Mouse (Mus musculus): ENCODE measurements around the gene Sept9. TPM values are rescaled to one million over a fixed set of nuclear protein-coding genes. Genes with fewer than 3 reads are reported as not detected.

The Sept9 gene
- polyA plus RNA-seq, 2 experiments: 78.7 to 125 TPM

GRCm38 (mm10) chr11:117390001-117390402, 190.5 kb downstream of the Sept9 start:
- 25% methylated on average over 11 of the region's 12 CpGs for WGBS
- no peak overlapping the region for H3K4me3 ChIP-seq (replicated peaks; ENCODE audit: low read length)
- H3K9me3 ChIP-seq (ENCODE audit: control insufficient read depth, low read length): no peaks in the 10 kb centered on the region
- H3K9ac ChIP-seq (ENCODE audit: low read depth, low read length, severe bottlenecking): no peak overlapping the region
- no peak for TF ChIP-seq POLR2A (IDR thresholded peaks at IDR 0.05; ENCODE audit: borderline replicate concordance, extremely low read depth, insufficient read depth, insufficient read length)
- ATAC-seq (ENCODE audit: low FRiP score, low read depth): no peak
- peak; percentile 38 for DNase-seq (ENCODE audit: low spot score)
- H3K27ac ChIP-seq (replicated peaks; ENCODE audit: low read depth, low read length): no peak overlapping the region
- H3K27me3 ChIP-seq (ENCODE audit: control insufficient read depth, insufficient read depth, low read length): peaks cover 16% of the 10 kb centered on the region
- H3K4me1 ChIP-seq (ENCODE audit: control insufficient read depth, insufficient read depth, low read length): peaks cover 8% of the 10 kb centered on the region
- no peaks in the 10 kb centered on the region for H3K36me3 ChIP-seq (ENCODE audit: control insufficient read depth, insufficient read depth, low read length)
- no peak overlapping the region for H3K4me2 ChIP-seq (replicated peaks; ENCODE audit: low read depth, low read length, severe bottlenecking)

DNA sequence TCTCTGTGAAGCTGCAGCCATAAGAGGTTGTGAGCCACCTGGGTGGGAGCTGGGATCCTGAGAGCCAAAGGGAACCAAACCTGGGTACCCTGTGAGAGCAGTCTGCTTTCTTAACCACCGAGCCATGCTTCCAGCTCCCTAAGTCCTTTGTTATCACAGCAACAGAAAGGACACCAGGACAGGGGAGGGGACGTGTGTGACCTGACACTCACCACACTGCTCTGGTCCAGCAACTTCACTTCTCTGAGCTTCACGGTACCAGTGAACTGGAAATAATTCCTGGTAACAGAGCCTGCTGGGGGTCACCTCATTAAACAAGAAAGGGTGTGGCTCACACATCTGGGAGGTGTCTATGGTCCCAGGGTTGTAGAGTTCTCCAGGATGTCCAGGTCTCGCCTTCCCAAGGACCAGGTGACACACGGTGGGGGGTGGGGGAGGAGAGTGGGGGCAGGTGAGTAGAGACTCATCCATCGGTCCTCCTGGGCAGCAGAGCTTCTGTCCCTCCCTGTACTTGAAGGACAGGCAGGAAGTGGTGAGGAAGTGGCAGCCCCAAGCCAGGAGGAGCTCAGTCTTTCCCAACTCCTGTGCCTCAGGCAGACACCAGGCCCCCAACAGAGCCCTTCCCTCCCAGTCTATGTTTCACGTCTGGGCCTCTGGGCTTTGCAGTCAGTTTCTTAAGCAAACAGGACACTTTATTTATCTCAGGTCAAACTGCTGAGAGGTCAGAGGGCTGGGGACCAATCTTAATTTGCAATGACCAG, 191.5 kb downstream of the Sept9 start:
- H3K4me2 ChIP-seq (replicated peaks; ENCODE audit: low read depth, low read length, severe bottlenecking): no peak overlapping the region
- H3K4me1 ChIP-seq (ENCODE audit: control insufficient read depth, insufficient read depth, low read length): peaks cover 11% of the 10 kb centered on the region
- H3K27me3 ChIP-seq (ENCODE audit: control insufficient read depth, insufficient read depth, low read length): peaks cover 18% of the 10 kb centered on the region
- H3K36me3 ChIP-seq (ENCODE audit: control insufficient read depth, insufficient read depth, low read length): no peaks in the 10 kb centered on the region
- no peak overlapping the region for H3K9ac ChIP-seq (ENCODE audit: low read depth, low read length, severe bottlenecking)
- H3K27ac ChIP-seq (replicated peaks; ENCODE audit: low read depth, low read length): no peak overlapping the region
- DNase-seq (ENCODE audit: low spot score) (no peak), ATAC-seq (ENCODE audit: low FRiP score, low read depth) (no peak)
- H3K9me3 ChIP-seq (ENCODE audit: control insufficient read depth, low read length): no peaks in the 10 kb centered on the region
- no peak for TF ChIP-seq POLR2A (IDR thresholded peaks at IDR 0.05; ENCODE audit: borderline replicate concordance, extremely low read depth, insufficient read depth, insufficient read length)
- H3K4me3 ChIP-seq (replicated peaks; ENCODE audit: low read length): no peak overlapping the region
- 32% methylated on average over 7 of the region's 7 CpGs for WGBS

GRCm38 (mm10) chr11:117392251-117392650, 192.8 kb downstream of the Sept9 start:
- DNase-seq (ENCODE audit: low spot score): no peak
- Histone ChIP-seq H3K4me2 (replicated peaks; ENCODE audit: low read depth, low read length, severe bottlenecking) (no peak overlapping the region), H3K4me3 (replicated peaks; ENCODE audit: low read length) (no peak overlapping the region), H3K27me3 (ENCODE audit: control insufficient read depth, insufficient read depth, low read length) (peaks cover 18% of the 10 kb centered on the region), H3K36me3 (ENCODE audit: control insufficient read depth, insufficient read depth, low read length) (no peaks in the 10 kb centered on the region), H3K9me3 (ENCODE audit: control insufficient read depth, low read length) (no peaks in the 10 kb centered on the region), H3K27ac (replicated peaks; ENCODE audit: low read depth, low read length) (no peak overlapping the region), H3K4me1 (ENCODE audit: control insufficient read depth, insufficient read depth, low read length) (peaks cover 11% of the 10 kb centered on the region), H3K9ac (ENCODE audit: low read depth, low read length, severe bottlenecking) (no peak overlapping the region)
- no peak for TF ChIP-seq POLR2A (IDR thresholded peaks at IDR 0.05; ENCODE audit: borderline replicate concordance, extremely low read depth, insufficient read depth, insufficient read length)
- ATAC-seq (ENCODE audit: low FRiP score, low read depth): no peak
- WGBS: 82% methylated on average over 2 of the region's 2 CpGs

- 69% methylated on average over 4 of the region's 4 CpGs for WGBS
- DNase-seq (ENCODE audit: low spot score) (no peak), ATAC-seq (ENCODE audit: low FRiP score, low read depth) (no peak)
- Histone ChIP-seq H3K27ac (replicated peaks; ENCODE audit: low read depth, low read length) (no peak overlapping the region), H3K4me3 (replicated peaks; ENCODE audit: low read length) (no peak overlapping the region), H3K9me3 (ENCODE audit: control insufficient read depth, low read length) (no peaks in the 10 kb centered on the region), H3K36me3 (ENCODE audit: control insufficient read depth, insufficient read depth, low read length) (no peaks in the 10 kb centered on the region), H3K4me1 (ENCODE audit: control insufficient read depth, insufficient read depth, low read length) (peaks cover 11% of the 10 kb centered on the region), H3K4me2 (replicated peaks; ENCODE audit: low read depth, low read length, severe bottlenecking) (no peak overlapping the region), H3K9ac (ENCODE audit: low read depth, low read length, severe bottlenecking) (no peak overlapping the region), H3K27me3 (ENCODE audit: control insufficient read depth, insufficient read depth, low read length) (peaks cover 18% of the 10 kb centered on the region)
- no peak for TF ChIP-seq POLR2A (IDR thresholded peaks at IDR 0.05; ENCODE audit: borderline replicate concordance, extremely low read depth, insufficient read depth, insufficient read length)
These were observed 194.3 kb downstream of the Sept9 start for GRCm38 (mm10) chr11:117393715-117394114.

- no peak for DNase-seq (ENCODE audit: low spot score)
- H3K4me3 ChIP-seq (replicated peaks; ENCODE audit: low read length): peak overlapping the region; percentile 28
- ATAC-seq (ENCODE audit: low FRiP score, low read depth): no peak
- H3K27ac ChIP-seq (replicated peaks; ENCODE audit: low read depth, low read length): no peak overlapping the region
- no peaks in the 10 kb centered on the region for H3K9me3 ChIP-seq (ENCODE audit: control insufficient read depth, low read length)
- no peak for TF ChIP-seq POLR2A (IDR thresholded peaks at IDR 0.05; ENCODE audit: borderline replicate concordance, extremely low read depth, insufficient read depth, insufficient read length)
- peak overlapping the region; percentile 41 for H3K9ac ChIP-seq (ENCODE audit: low read depth, low read length, severe bottlenecking)
- H3K36me3 ChIP-seq (ENCODE audit: control insufficient read depth, insufficient read depth, low read length): no peaks in the 10 kb centered on the region
- H3K4me2 ChIP-seq (replicated peaks; ENCODE audit: low read depth, low read length, severe bottlenecking): peak overlapping the region; percentile 57
- H3K4me1 ChIP-seq (ENCODE audit: control insufficient read depth, insufficient read depth, low read length): peaks cover 11% of the 10 kb centered on the region
- peaks cover 18% of the 10 kb centered on the region for H3K27me3 ChIP-seq (ENCODE audit: control insufficient read depth, insufficient read depth, low read length)
- WGBS: 2% methylated on average over 31 of the region's 34 CpGs
These were observed 195.0 kb downstream of the Sept9 start for GRCm38 (mm10) chr11:117394230-117395137.
